Mouse (Mus musculus): ENCODE measurements around the gene Hivep3. TPM values are rescaled to one million over a fixed set of nuclear protein-coding genes. Genes with fewer than 3 reads are reported as not detected.

Hivep3 gene
- polyA plus RNA-seq, 1 experiment: 1.7 TPM

DNA sequence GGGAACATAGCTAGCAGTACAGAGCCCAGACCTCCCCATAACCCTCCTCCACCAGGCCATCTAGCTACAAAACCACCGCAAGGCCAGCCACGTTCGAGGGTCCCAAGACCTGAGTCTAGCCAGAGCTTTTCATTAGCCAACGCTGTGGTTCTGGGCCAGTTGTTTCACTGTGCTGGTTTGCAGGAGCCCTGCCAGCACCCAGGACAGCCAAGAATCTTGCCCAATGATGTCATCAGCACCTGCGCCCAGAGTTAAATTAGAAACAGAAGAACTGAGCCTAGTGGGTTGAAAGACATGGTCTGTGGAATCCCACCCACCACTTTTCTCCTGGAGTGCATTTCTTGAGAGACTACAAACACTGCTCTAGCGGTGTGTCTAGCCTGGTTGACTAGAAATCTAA, 392.5 kb downstream of the Hivep3 start:
- H3K4me3 ChIP-seq (ENCODE audit: control insufficient read depth, low read depth, low read length): no peak overlapping the region
- H3K36me3 ChIP-seq (ENCODE audit: control insufficient read depth, insufficient read depth, low read length): no peaks in the 10 kb centered on the region
- H3K27ac ChIP-seq (ENCODE audit: control insufficient read depth, insufficient read depth, low read depth, low read length): no peak overlapping the region
- H3K4me1 ChIP-seq (ENCODE audit: control insufficient read depth, insufficient read depth, low read length): no peaks in the 10 kb centered on the region
- H3K27me3 ChIP-seq (ENCODE audit: control insufficient read depth, insufficient read depth, low read length): no peaks in the 10 kb centered on the region
- no peak for TF ChIP-seq CTCF (IDR thresholded peaks at IDR 0.05; ENCODE audit: control insufficient read depth, insufficient read depth, insufficient replicate concordance, low read depth, low read length)
- no peak for TF ChIP-seq POLR2A (IDR thresholded peaks at IDR 0.05; ENCODE audit: control insufficient read depth, low read depth, low read length)

DNA sequence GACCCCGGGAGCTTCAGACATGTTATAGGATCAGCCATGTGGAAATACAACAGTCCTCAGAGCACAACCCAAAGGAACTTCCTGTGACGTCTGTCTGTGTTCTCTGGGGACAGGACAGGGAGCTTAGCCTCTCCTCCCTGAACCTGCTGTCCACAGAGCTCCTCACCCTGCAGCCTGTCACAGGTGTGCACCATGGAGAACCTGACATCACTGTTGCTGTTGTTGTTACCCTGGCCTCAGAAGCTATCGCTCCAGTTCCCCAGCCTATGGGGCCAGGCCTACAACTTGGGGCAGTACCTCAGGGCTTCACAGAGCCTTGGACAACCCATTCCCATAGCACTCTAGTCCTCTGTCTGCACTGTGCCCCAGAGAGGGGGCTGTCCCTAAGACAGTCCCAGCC, 393.7 kb downstream of the Hivep3 start:
- Histone ChIP-seq H3K4me3 (ENCODE audit: control insufficient read depth, low read depth, low read length) (no peak overlapping the region), H3K36me3 (ENCODE audit: control insufficient read depth, insufficient read depth, low read length) (no peaks in the 10 kb centered on the region), H3K27me3 (ENCODE audit: control insufficient read depth, insufficient read depth, low read length) (no peaks in the 10 kb centered on the region), H3K27ac (ENCODE audit: control insufficient read depth, insufficient read depth, low read depth, low read length) (no peak overlapping the region), H3K4me1 (ENCODE audit: control insufficient read depth, insufficient read depth, low read length) (no peaks in the 10 kb centered on the region; the same call in 1 of the 2 replicates)
- TF ChIP-seq CTCF (IDR thresholded peaks at IDR 0.05; ENCODE audit: control insufficient read depth, insufficient read depth, insufficient replicate concordance, low read depth, low read length) (no peak), POLR2A (IDR thresholded peaks at IDR 0.05; ENCODE audit: control insufficient read depth, low read depth, low read length) (no peak)

DNA sequence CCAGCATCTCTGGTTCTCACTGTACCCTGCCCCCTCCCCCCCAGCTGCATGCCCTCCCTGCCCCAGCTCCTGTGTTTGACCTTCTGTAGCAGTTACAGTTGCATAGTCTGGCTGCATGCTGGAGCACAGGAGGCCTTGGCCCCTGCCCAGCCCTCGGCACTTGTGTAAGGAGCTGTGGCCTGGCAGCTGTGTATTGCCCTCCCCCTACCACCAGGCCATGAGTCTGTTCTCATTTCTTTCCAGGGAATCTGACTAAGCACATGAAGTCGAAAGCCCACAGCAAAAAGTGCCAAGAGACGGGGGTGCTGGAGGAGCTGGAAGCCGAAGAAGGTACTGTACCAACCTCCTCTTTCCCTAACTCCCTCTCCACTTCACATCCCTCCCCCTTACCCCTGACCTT, 394.4 kb downstream of the Hivep3 start:
- Histone ChIP-seq H3K4me3 (ENCODE audit: control insufficient read depth, low read depth, low read length) (no peak overlapping the region), H3K27ac (ENCODE audit: control insufficient read depth, insufficient read depth, low read depth, low read length) (no peak overlapping the region), H3K36me3 (ENCODE audit: control insufficient read depth, insufficient read depth, low read length) (no peaks in the 10 kb centered on the region), H3K27me3 (ENCODE audit: control insufficient read depth, insufficient read depth, low read length) (no peaks in the 10 kb centered on the region), H3K4me1 (ENCODE audit: control insufficient read depth, insufficient read depth, low read length) (no peaks in the 10 kb centered on the region; the same call in 1 of the 2 replicates)
- no peak for TF ChIP-seq POLR2A (IDR thresholded peaks at IDR 0.05; ENCODE audit: control insufficient read depth, low read depth, low read length)

DNA sequence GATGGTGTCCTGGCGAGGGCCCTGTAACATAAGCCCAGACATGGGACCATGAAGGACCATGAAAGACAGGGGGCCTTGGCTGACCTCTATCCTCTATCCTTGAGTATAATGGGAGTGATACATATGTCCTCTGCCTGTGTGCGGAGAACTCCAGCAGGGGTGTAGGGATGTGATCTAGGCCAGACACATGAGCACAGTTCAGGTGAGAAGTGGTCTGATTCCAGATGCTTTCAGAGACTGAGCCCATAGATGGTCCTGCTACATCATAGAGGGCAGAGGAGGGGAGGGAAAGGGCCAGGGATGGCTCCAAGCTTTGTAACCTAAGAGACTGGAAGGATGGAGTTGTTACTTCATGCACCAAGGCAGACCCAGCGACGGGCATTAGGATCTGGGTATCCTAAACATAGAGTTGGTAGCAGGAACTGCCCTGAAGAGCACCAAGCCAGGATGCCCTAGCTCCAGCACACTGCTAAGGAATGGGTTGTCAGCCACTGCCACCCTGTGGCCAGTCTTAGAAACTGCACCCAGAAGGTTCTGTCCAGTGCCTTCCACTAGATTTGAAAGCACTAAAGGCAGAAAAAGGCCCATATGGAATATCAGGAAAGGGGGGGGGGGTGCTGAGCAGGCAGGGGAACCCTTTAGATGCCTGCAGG, 395.8 kb downstream of the Hivep3 start:
- Histone ChIP-seq H3K36me3 (ENCODE audit: control insufficient read depth, insufficient read depth, low read length) (no peaks in the 10 kb centered on the region), H3K4me3 (ENCODE audit: control insufficient read depth, low read depth, low read length) (no peak overlapping the region), H3K27me3 (ENCODE audit: control insufficient read depth, insufficient read depth, low read length) (no peaks in the 10 kb centered on the region), H3K4me1 (ENCODE audit: control insufficient read depth, insufficient read depth, low read length) (no peaks in the 10 kb centered on the region; the same call in 1 of the 2 replicates), H3K27ac (ENCODE audit: control insufficient read depth, insufficient read depth, low read depth, low read length) (no peak overlapping the region)
- TF ChIP-seq CTCF (IDR thresholded peaks at IDR 0.05; ENCODE audit: control insufficient read depth, insufficient read depth, insufficient replicate concordance, low read depth, low read length) (peak; percentile 93; the same call in 1 of the 2 replicates), POLR2A (IDR thresholded peaks at IDR 0.05; ENCODE audit: control insufficient read depth, low read depth, low read length) (no peak)

DNA sequence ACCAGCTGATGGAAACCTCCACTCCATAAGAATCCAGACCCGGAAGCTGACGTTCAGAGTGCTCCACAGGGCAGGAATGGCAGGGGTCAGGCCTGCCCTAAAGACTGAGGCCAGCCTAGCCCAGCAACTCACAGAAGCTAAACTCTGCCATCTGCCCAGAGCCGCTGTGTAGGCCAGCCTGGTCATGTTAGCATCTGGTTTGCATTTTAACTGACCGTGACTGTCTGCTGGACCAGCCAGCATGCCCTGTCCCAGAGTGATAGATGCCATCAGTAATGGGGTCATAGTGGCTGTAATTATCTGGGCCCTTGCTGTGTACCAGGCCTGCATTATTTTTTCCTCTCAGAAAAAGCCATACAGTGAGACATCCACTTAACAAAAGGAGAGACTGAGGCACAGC, 397.3 kb downstream of the Hivep3 start:
- TF ChIP-seq POLR2A (IDR thresholded peaks at IDR 0.05; ENCODE audit: control insufficient read depth, low read depth, low read length) (no peak), CTCF (IDR thresholded peaks at IDR 0.05; ENCODE audit: control insufficient read depth, insufficient read depth, insufficient replicate concordance, low read depth, low read length) (no peak)
- H3K4me3 ChIP-seq (ENCODE audit: control insufficient read depth, low read depth, low read length): no peak overlapping the region

DNA sequence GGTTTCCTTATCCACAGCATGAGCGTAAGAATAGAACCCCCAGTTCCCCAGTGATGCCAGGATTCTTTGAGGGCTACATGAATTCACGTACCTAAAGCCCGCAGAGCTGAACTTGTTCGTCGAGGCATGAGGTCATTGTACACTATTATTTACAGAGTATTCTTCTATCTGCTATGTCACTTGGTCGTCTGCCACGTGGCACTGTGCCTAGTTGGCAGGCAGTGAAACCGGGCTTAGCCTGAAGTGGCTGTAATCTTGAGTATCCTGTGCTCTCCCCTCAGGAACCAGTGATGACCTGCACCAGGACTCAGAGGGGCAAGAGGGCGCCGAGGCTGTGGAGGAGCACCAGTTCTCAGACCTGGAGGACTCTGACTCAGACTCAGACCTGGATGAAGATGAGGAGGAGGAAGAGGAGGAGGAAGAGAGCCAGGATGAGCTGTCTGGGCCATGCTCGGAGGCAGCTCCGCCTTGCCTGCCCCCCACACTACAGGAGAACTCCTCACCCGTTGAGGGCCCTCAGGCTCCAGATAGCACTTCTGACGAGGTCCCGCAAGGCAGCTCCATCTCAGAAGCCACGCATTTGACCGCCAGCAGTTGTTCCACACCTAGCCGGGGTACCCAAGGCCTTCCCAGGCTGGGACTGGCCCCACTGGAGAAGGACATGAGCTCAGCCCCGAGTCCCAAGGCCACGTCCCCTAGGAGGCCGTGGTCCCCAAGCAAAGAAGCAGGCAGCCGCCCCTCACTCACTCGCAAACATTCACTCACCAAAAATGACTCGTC, 398.0 kb downstream of the Hivep3 start:
- Histone ChIP-seq H3K27ac (ENCODE audit: control insufficient read depth, insufficient read depth, low read depth, low read length) (no peak overlapping the region), H3K36me3 (ENCODE audit: control insufficient read depth, insufficient read depth, low read length) (no peaks in the 10 kb centered on the region), H3K27me3 (ENCODE audit: control insufficient read depth, insufficient read depth, low read length) (no peaks in the 10 kb centered on the region), H3K4me3 (ENCODE audit: control insufficient read depth, low read depth, low read length) (no peak overlapping the region), H3K4me1 (ENCODE audit: control insufficient read depth, insufficient read depth, low read length) (no peaks in the 10 kb centered on the region; the same call in 1 of the 2 replicates)
- TF ChIP-seq POLR2A (IDR thresholded peaks at IDR 0.05; ENCODE audit: control insufficient read depth, low read depth, low read length) (no peak), CTCF (IDR thresholded peaks at IDR 0.05; ENCODE audit: control insufficient read depth, insufficient read depth, insufficient replicate concordance, low read depth, low read length) (no peak)

More for the DNA sequence above, 397.3 kb downstream of the Hivep3 start:
- Histone ChIP-seq H3K4me1 (ENCODE audit: control insufficient read depth, insufficient read depth, low read length) (no peaks in the 10 kb centered on the region; the same call in 1 of the 2 replicates), H3K27ac (ENCODE audit: control insufficient read depth, insufficient read depth, low read depth, low read length) (no peak overlapping the region), H3K36me3 (ENCODE audit: control insufficient read depth, insufficient read depth, low read length) (no peaks in the 10 kb centered on the region), H3K27me3 (ENCODE audit: control insufficient read depth, insufficient read depth, low read length) (no peaks in the 10 kb centered on the region)

DNA sequence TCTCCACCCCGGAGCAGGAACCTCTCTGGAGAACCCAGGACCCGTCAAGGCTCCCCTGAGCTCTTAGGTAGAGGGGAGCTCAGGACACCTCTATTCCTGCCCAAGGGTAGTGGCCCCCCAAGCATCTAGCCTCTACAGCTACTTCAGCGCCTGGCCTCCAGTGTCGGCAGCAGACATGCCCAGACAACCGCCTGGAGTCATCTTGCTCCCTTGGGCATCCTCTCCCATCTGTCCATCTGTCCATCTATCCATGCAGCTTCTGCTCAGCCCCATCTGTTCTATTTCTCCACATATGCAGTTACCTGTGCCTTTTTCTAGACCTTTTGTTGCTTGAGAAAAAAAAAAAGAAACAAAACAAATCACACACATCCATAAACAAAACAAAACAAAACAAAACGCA, 400.6 kb downstream of the Hivep3 start:
- no peaks in the 10 kb centered on the region for H3K36me3 ChIP-seq (ENCODE audit: control insufficient read depth, insufficient read depth, low read length)
- H3K27ac ChIP-seq (ENCODE audit: control insufficient read depth, insufficient read depth, low read depth, low read length): no peak overlapping the region
- H3K4me3 ChIP-seq (ENCODE audit: control insufficient read depth, low read depth, low read length): no peak overlapping the region
- TF ChIP-seq CTCF (IDR thresholded peaks at IDR 0.05; ENCODE audit: control insufficient read depth, insufficient read depth, insufficient replicate concordance, low read depth, low read length) (no peak), POLR2A (IDR thresholded peaks at IDR 0.05; ENCODE audit: control insufficient read depth, low read depth, low read length) (no peak)
- H3K27me3 ChIP-seq (ENCODE audit: control insufficient read depth, insufficient read depth, low read length): no peaks in the 10 kb centered on the region
- H3K4me1 ChIP-seq (ENCODE audit: control insufficient read depth, insufficient read depth, low read length): no peaks in the 10 kb centered on the region; the same call in 1 of the 2 replicates
